Mouse (Mus musculus) cerebellum, adult 2 months (tissue): ENCODE results near the gene Brd3os. TPM values are rescaled to one million over a fixed set of nuclear protein-coding genes. Genes with fewer than 3 reads are reported as not detected.
A peak's percentile ranks its signal among the peaks of the same experiment; 100 is the strongest.

Experiments used
- DNase-seq, 2 experiments: peaks; one replicate each; pipeline ENCODE4 v3.0.0; 2021
- H3K27ac ChIP-seq: fragments of 200-500 bp; 2 replicates; pipeline ENCODE4 v1.5.1; 2012; ENCODE audit warnings: low read length, control low read depth, inconsistent platforms; ENCODE audit not compliant: insufficient read depth
- H3K27me3 ChIP-seq: fragments of 200-500 bp; 2 replicates; pipeline ENCODE4 v1.6.1; 2012; ENCODE audit warnings: inconsistent platforms, mild to moderate bottlenecking, low read length, moderate library complexity; ENCODE audit not compliant: control insufficient read depth, insufficient read depth
- H3K4me1 ChIP-seq: fragments of 200-500 bp; 2 replicates; pipeline ENCODE4 v1.6.1; 2011; ENCODE audit warnings: low read length; ENCODE audit not compliant: control insufficient read depth, insufficient read depth
- H3K4me3 ChIP-seq: fragments of 200-500 bp; replicated peaks from 2 replicates; pipeline ENCODE3; 2011; ENCODE audit warnings: mild to moderate bottlenecking, low read depth, low read length, control low read depth; ENCODE audit not compliant: insufficient read depth
- CTCF ChIP-seq: fragments of 200-500 bp; IDR thresholded peaks from 2 replicates; pipeline ENCODE4 v1.5.1; 2011; ENCODE audit warnings: low read depth, mild to moderate bottlenecking, control low read depth, low read length, moderate library complexity, borderline replicate concordance; ENCODE audit not compliant: insufficient read depth
- POLR2A ChIP-seq: fragments of 200-500 bp; IDR thresholded peaks from 2 replicates; pipeline ENCODE4 v1.6.1; 2011; ENCODE audit warnings: low read length, control low read depth, borderline replicate concordance; ENCODE audit not compliant: insufficient read depth
- WGBS: fragments of 180-500 bp; shearing (Covaris S2); methylation state at CpG from one replicate; pipeline ENCODE4 v1.1.7; 2018; 5-methylcytosine and 5-hydroxymethylcytosine counted together
- polyA plus RNA-seq: library from polyadenylated mRNA; depleted of rRNA; stranded (reverse); fragments of >200 nt; gene quantifications from 2 replicates; pipeline ENCODE4 v1.2.3, GENCODE M21; 2012

The Brd3os gene
- polyA plus RNA-seq, 1 experiment: 38.0 TPM

DNA sequence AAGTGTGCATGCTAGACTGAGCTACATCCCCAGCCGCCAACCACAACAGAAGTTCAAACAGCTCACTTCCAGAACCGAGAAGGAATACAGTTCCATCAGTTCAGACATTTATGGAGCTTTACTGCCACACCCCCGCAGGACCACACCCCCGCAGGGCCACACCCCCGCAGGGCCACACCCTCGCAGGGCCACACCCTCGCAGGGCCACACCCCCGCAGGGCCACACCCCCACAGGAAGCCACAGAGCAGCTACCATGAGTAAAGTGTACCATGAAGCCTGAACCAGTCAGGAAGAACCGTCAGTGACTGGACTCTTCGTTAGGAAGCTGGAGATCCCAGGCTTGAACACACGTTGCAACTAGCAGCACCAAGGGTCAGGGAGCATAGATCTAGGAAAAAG lies 3.8 kb upstream of the Brd3os start:
- 0 out of 2 replicates have a peak, but pooled peaks cover 3% of the 10 kb centered on the region for H3K4me1 ChIP-seq
- 33% methylated on average over 11 of the region's 11 CpGs for WGBS
- no peak overlapping the region for H3K27ac ChIP-seq
- H3K27me3 ChIP-seq: no peaks in the 10 kb centered on the region
- TF ChIP-seq POLR2A (no peak), CTCF (no peak)
- DNase-seq: no peak
- H3K4me3 ChIP-seq: no peak overlapping the region

DNA sequence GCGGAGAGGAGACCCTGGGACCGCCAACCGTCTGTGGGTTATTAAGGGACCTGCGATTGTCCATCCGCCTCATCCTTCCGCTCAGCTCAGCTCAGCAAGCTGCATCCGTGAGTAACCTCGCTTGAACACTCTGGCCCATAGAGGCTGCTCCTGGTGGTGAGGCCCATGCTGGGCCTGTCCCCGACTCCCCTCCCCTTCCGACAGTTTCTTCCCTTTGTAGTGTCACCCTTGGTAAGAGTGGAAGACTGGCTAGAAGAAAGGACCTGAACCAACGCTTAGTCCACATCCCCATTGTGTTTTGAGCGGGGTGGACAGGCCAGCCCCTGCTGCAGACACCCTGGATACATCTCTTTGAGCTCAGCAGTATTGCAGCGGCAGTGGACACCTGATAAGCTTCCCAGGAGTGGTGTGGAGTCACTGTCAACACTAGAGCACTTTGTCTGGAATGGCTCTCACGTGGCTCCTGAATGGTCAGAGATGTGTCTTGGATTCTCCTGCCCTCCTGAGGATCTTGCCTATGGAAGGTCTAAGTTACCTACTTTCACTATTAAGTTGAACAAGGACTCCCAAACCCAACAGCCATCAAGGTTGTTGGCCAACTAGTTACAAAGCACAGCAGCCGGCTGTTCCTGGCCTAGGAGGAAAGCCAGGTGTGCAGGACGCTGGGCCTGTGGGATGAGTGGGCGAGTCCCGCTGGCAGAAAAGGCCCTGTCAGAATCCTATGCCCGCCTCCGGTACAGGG lies 755 bp downstream of the Brd3os start:
- peak overlapping the region; percentile 65 for H3K4me3 ChIP-seq
- 26% methylated on average over 20 of the region's 20 CpGs for WGBS
- peaks cover 12% of the 10 kb centered on the region; the same call in 1 of the 2 replicates for H3K4me1 ChIP-seq
- H3K27me3 ChIP-seq: no peaks in the 10 kb centered on the region
- no peak for TF ChIP-seq POLR2A
- TF ChIP-seq CTCF: no peak
- peak overlapping the region; percentile 4; the same call in 1 of the 2 replicates for H3K27ac ChIP-seq
- no peak for DNase-seq

DNA sequence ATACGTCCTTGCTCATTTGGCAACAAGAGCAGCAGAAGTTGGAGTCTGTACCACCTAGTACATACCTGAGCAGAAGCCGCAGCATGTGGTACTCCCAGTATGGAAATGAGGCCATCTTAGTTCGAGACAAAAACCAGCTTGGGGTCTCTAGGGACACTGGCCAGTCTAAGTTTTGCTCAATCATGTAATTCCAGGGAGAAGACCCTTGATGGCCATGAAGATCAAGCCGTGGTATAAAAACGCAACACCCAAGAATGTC lies 1.3 kb downstream of the Brd3os start:
- 56% methylated on average over 5 of the region's 5 CpGs for WGBS
- Histone ChIP-seq H3K27me3 (no peaks in the 10 kb centered on the region), H3K4me3 (peak overlapping the region; percentile 65), H3K27ac (no peak overlapping the region), H3K4me1 (peaks cover 12% of the 10 kb centered on the region; the same call in 1 of the 2 replicates)
- no peak for DNase-seq
- TF ChIP-seq POLR2A: no peak
- TF ChIP-seq CTCF: no peak

DNA sequence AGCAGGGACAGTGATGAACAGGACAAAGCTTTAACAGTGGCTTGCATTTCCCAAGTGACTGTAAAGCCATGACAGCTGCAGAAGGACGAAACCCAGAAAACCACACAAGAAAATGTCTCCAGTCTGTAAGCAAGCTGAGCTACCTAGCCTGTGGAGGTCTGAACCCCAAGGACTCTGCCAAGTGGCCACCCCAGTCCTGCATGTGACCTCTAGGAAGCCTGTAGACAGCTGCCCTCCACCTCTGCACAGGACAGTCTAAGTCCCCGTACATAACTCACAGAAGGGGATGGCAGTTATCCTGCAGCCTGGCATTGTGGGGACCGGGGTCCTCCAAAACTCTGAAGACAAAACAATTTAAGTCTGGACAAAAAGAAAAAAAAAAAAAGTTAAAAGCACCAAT lies 3.8 kb downstream of the Brd3os start:
- no peak overlapping the region for H3K4me3 ChIP-seq
- WGBS: 79% methylated on average over 3 of the region's 3 CpGs
- H3K4me1 ChIP-seq: peaks cover 12% of the 10 kb centered on the region; the same call in 1 of the 2 replicates
- no peak for DNase-seq
- no peaks in the 10 kb centered on the region for H3K27me3 ChIP-seq
- no peak for TF ChIP-seq POLR2A
- no peak for TF ChIP-seq CTCF
- no peak overlapping the region for H3K27ac ChIP-seq

DNA sequence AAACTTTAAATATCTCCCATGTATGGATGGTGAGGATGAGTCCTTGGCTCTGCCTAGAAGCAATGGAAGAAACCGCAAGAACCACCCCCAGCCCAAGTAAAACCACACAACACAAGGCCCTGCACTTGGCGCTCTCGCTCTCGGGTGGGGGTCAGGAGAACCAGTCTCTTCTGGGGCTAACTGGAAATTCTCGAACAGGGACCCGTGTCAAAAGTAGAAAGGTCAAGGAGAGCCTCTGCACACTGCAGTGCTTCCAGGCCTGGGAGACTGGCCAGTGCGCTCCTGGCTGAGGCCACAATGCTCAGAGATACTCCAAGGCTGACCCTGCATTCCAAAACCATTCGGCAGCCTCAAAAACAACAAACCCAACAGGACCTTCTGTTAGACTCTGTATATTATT lies 4.7 kb downstream of the Brd3os start:
- H3K4me3 ChIP-seq: no peak overlapping the region
- 78% methylated on average over 8 of the region's 8 CpGs for WGBS
- no peak overlapping the region for H3K27ac ChIP-seq
- no peak for DNase-seq
- H3K4me1 ChIP-seq: peaks cover 12% of the 10 kb centered on the region; the same call in 1 of the 2 replicates
- no peaks in the 10 kb centered on the region for H3K27me3 ChIP-seq
- TF ChIP-seq CTCF: no peak

DNA sequence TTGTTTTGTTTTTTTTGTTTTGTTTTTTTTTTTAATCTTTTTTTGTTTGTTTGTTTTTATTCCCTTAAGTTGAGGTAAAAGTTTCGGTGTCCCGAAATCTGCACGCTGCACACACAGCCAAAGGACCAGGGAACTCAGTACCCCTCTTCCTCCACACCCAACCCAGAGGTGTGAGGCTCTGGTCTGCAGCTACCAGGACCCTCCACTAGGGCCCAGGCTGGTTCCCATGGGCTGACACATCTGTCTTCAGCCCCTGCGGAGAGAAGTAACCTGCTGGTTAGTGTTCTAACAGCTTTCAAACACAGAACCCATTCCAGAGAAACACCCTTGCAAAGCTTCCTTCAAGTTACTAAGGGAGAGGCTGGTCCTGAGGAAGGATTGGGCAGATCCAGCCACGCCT lies 5.7 kb downstream of the Brd3os start:
- 84% methylated on average over 5 of the region's 5 CpGs for WGBS
- Histone ChIP-seq H3K4me1 (peaks cover 12% of the 10 kb centered on the region; the same call in 1 of the 2 replicates), H3K27ac (no peak overlapping the region), H3K27me3 (no peaks in the 10 kb centered on the region), H3K4me3 (no peak overlapping the region)
- DNase-seq: no peak
- no peak for TF ChIP-seq CTCF
- TF ChIP-seq POLR2A: no peak

DNA sequence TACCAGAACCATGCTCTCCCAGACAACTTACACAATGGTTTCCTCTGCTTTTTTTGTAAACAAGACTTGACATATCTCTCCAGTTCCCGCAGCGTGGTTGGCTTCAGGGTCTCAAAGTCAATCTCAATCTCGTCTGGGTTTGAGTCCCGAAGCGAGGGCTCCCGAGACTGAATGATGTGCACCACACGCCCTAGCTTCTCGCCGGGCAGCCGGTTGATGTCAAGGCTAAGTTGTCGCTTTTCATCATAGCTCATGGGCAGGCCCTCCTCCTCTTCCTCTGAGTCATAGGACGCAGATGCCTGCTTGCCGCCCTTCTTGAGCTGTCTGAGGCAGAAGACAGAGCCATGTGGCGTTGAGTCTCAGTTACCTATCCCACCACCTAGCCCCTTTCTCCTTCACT lies 8.1 kb downstream of the Brd3os start:
- Histone ChIP-seq H3K4me3 (no peak overlapping the region), H3K4me1 (no peaks in the 10 kb centered on the region), H3K27ac (no peak overlapping the region), H3K27me3 (no peaks in the 10 kb centered on the region)
- 90% methylated on average over 14 of the region's 14 CpGs for WGBS
- DNase-seq: no peak
- TF ChIP-seq POLR2A (no peak), CTCF (no peak)

DNA sequence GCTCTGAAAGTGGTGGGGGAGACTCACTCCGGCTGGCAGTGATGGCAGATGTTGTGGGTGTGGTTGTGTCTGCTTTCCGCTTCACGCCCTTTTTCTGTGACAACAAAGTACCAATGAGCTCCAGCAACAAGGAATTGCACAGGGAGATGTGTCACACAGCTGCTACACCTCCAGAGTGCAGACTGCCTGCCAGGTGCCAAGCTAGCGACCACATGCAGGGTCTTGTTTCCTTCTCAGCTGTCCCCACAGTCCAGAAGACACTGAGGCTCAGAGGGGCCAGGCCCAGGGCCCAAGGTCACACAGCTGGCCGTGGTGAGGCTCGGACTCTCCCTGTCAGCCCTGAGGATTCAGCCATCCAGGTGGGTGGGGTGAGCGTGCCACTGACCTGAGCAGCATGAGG lies 17.6 kb downstream of the Brd3os start:
- TF ChIP-seq CTCF: no peak
- no peak for TF ChIP-seq POLR2A
- WGBS: 65% methylated on average over 7 of the region's 7 CpGs
- no peak for DNase-seq

More for the DNA sequence above, 17.6 kb downstream of the Brd3os start:
- no peaks in the 10 kb centered on the region for H3K27me3 ChIP-seq
- 0 out of 2 replicates have a peak, but pooled peaks cover 3% of the 10 kb centered on the region for H3K4me1 ChIP-seq
- H3K27ac ChIP-seq: no peak overlapping the region
- no peak overlapping the region for H3K4me3 ChIP-seq
